Mouse (Mus musculus): Measurements from ENCODE around the gene Col6a1. TPM values are rescaled to one million over a fixed set of nuclear protein-coding genes. Genes with fewer than 3 reads are reported as not detected.

Gene Col6a1
- polyA plus RNA-seq, 1 experiment: not detected

GRCm38 (mm10) chr10:76668947-76669284, 57.1 kb downstream of the Col6a1 start:
- H3K27me3 ChIP-seq (ENCODE audit: control insufficient read depth): no peaks in the 10 kb centered on the region
- H3K9me3 ChIP-seq (ENCODE audit: control insufficient read depth, low read length): no peaks in the 10 kb centered on the region
- H3K36me3 ChIP-seq (ENCODE audit: control insufficient read depth): no peaks in the 10 kb centered on the region
- TF ChIP-seq GATA1 (IDR thresholded peaks at IDR 0.05; ENCODE audit: low read length): no peak
- TF ChIP-seq TAL1 (IDR thresholded peaks at IDR 0.05; ENCODE audit: low read length): no peak
- H3K4me3 ChIP-seq (replicated peaks): no peak overlapping the region
- no peaks in the 10 kb centered on the region for H3K4me1 ChIP-seq (ENCODE audit: control insufficient read depth)

GRCm38 (mm10) chr10:76668261-76668946, 57.6 kb downstream of the Col6a1 start:
- no peaks in the 10 kb centered on the region for H3K36me3 ChIP-seq (ENCODE audit: control insufficient read depth)
- H3K27me3 ChIP-seq (ENCODE audit: control insufficient read depth): no peaks in the 10 kb centered on the region
- no peaks in the 10 kb centered on the region for H3K4me1 ChIP-seq (ENCODE audit: control insufficient read depth)
- no peak overlapping the region for H3K4me3 ChIP-seq (replicated peaks)
- no peaks in the 10 kb centered on the region for H3K9me3 ChIP-seq (ENCODE audit: control insufficient read depth, low read length)
- TF ChIP-seq GATA1 (IDR thresholded peaks at IDR 0.05; ENCODE audit: low read length) (no peak), TAL1 (IDR thresholded peaks at IDR 0.05; ENCODE audit: low read length) (no peak)

GRCm38 (mm10) chr10:76667197-76667805, 58.7 kb downstream of the Col6a1 start:
- Histone ChIP-seq H3K9me3 (ENCODE audit: control insufficient read depth, low read length) (no peaks in the 10 kb centered on the region), H3K4me3 (replicated peaks) (no peak overlapping the region), H3K36me3 (ENCODE audit: control insufficient read depth) (no peaks in the 10 kb centered on the region), H3K4me1 (ENCODE audit: control insufficient read depth) (no peaks in the 10 kb centered on the region), H3K27me3 (ENCODE audit: control insufficient read depth) (no peaks in the 10 kb centered on the region)
- TF ChIP-seq GATA1 (IDR thresholded peaks at IDR 0.05; ENCODE audit: low read length) (no peak), TAL1 (IDR thresholded peaks at IDR 0.05; ENCODE audit: low read length) (no peak)

- Histone ChIP-seq H3K27me3 (ENCODE audit: control insufficient read depth) (no peaks in the 10 kb centered on the region), H3K4me1 (ENCODE audit: control insufficient read depth) (no peaks in the 10 kb centered on the region), H3K9me3 (ENCODE audit: control insufficient read depth, low read length) (no peaks in the 10 kb centered on the region), H3K4me3 (replicated peaks) (no peak overlapping the region), H3K36me3 (ENCODE audit: control insufficient read depth) (no peaks in the 10 kb centered on the region)
- no peak for TF ChIP-seq TAL1 (IDR thresholded peaks at IDR 0.05; ENCODE audit: low read length)
- no peak for TF ChIP-seq GATA1 (IDR thresholded peaks at IDR 0.05; ENCODE audit: low read length)
Observed at GRCm38 (mm10) chr10:76665551-76665950, 60.4 kb downstream of the Col6a1 start.

- no peak overlapping the region for H3K4me3 ChIP-seq (replicated peaks)
- H3K9me3 ChIP-seq (ENCODE audit: control insufficient read depth, low read length): no peaks in the 10 kb centered on the region
- no peaks in the 10 kb centered on the region for H3K4me1 ChIP-seq (ENCODE audit: control insufficient read depth)
- H3K27me3 ChIP-seq (ENCODE audit: control insufficient read depth): no peaks in the 10 kb centered on the region
- TF ChIP-seq TAL1 (IDR thresholded peaks at IDR 0.05; ENCODE audit: low read length): no peak
- H3K36me3 ChIP-seq (ENCODE audit: control insufficient read depth): no peaks in the 10 kb centered on the region
Observed at GRCm38 (mm10) chr10:76664156-76665115, 61.5 kb downstream of the Col6a1 start.

Other genes starting within 250 kb of the Col6a1 start
- 0.16 and 0.21 TPM in 2 replicates for gene Lss, start 194.6 kb downstream of the Col6a1 start, polyA plus RNA-seq (2012)
- not detected in 2 replicates for gene Spatc1l, start 163.9 kb downstream of the Col6a1 start, polyA plus RNA-seq (2012)
- not detected in 2 replicates for gene Ftcd, start 150.5 kb downstream of the Col6a1 start, polyA plus RNA-seq (2012)
- gene Col6a2, start 102.5 kb downstream of the Col6a1 start, polyA plus RNA-seq (2012): not detected in 2 replicates
- 0.32 and 0.55 TPM in 2 replicates for gene Pcbp3, start 235.7 kb upstream of the Col6a1 start, polyA plus RNA-seq (2012)